Mouse (Mus musculus) brain, embryonic 14.5 days (tissue): Measurements from ENCODE around the gene Barx1. TPM values are rescaled to one million over a fixed set of nuclear protein-coding genes. Genes with fewer than 3 reads are reported as not detected.

Experiments used
- DNase-seq: peaks from one replicate; pipeline ENCODE4 v3.0.0-alpha.2; 2011; ENCODE audit warnings: low read depth
- CTCF ChIP-seq: fragments of 200-500 bp; IDR thresholded peaks from 2 replicates; pipeline ENCODE4 v1.5.1; 2012; ENCODE audit warnings: inconsistent platforms, mild to moderate bottlenecking, moderate library complexity, borderline replicate concordance; ENCODE audit not compliant: insufficient read depth, insufficient read length; ENCODE audit errors: extremely low read depth
- POLR2A ChIP-seq: fragments of 200-500 bp; IDR thresholded peaks from 2 replicates; pipeline ENCODE4 v1.6.1; 2012; ENCODE audit warnings: mild to moderate bottlenecking, inconsistent platforms, borderline replicate concordance; ENCODE audit not compliant: poor library complexity, insufficient read depth, insufficient read length, severe bottlenecking; ENCODE audit errors: extremely low read depth
- polyA plus RNA-seq: library from polyadenylated mRNA; depleted of rRNA; stranded (reverse); fragments of >200 nt; gene quantifications from 2 replicates; pipeline ENCODE4 v1.2.3, GENCODE M21; 2012

Barx1 gene
- polyA plus RNA-seq, 1 experiment: 0.15 TPM

- DNase-seq: no peak
- TF ChIP-seq CTCF (no peak), POLR2A (no peak)
Observed at GRCm38 (mm10) chr13:48651132-48652065, 11.4 kb upstream of the Barx1 start.

- TF ChIP-seq CTCF (peak; percentile 88), POLR2A (no peak)
- DNase-seq: peak; percentile 81
Observed at GRCm38 (mm10) chr13:48653788-48654770, 8.7 kb upstream of the Barx1 start.

GRCm38 (mm10) chr13:48655637-48656036 lies 7.2 kb upstream of the Barx1 start:
- no peak for TF ChIP-seq POLR2A
- peak; percentile 83 for TF ChIP-seq CTCF
- peak; percentile 89 for DNase-seq

- TF ChIP-seq CTCF (no peak), POLR2A (no peak)
- no peak for DNase-seq
Observed at GRCm38 (mm10) chr13:48657791-48658190, 5.0 kb upstream of the Barx1 start.

- peak; percentile 40 for DNase-seq
- TF ChIP-seq CTCF (no peak), POLR2A (no peak)
Observed at GRCm38 (mm10) chr13:48658588-48659253, 4.1 kb upstream of the Barx1 start.

- TF ChIP-seq CTCF (no peak), POLR2A (no peak)
- DNase-seq: peak; percentile 38
Observed at GRCm38 (mm10) chr13:48659254-48660220, 3.3 kb upstream of the Barx1 start.

GRCm38 (mm10) chr13:48660221-48660734 lies 2.5 kb upstream of the Barx1 start:
- DNase-seq: peak; percentile 39
- TF ChIP-seq POLR2A (no peak), CTCF (no peak)

GRCm38 (mm10) chr13:48660741-48661140 lies 2.1 kb upstream of the Barx1 start:
- TF ChIP-seq POLR2A (no peak), CTCF (no peak)
- no peak for DNase-seq

- DNase-seq: no peak
- no peak for TF ChIP-seq CTCF
- TF ChIP-seq POLR2A: no peak
Observed at GRCm38 (mm10) chr13:48661561-48661960, 1.2 kb upstream of the Barx1 start.
